Mouse (Mus musculus) layer of hippocampus, postnatal 36 days (tissue): ENCODE data around the gene Itpk1. TPM values are rescaled to one million over a fixed set of nuclear protein-coding genes. Genes with fewer than 3 reads are reported as not detected.
A peak's percentile ranks its signal among the peaks of the same experiment; 100 is the strongest.

Experiments used
- DNase-seq, 2 experiments: peaks; one replicate each; pipeline ENCODE4 v3.0.0; 2022
- total RNA-seq, 2 experiments: library from RNA; stranded (reverse); gene quantifications; 2 replicates each; pipeline ENCODE4 v1.2.3; 2021

Itpk1 gene
- total RNA-seq, 2 experiments from 2014 or later = 64.3 to 64.8 TPM

- DNase-seq = no peak
Observed at GRCm38 (mm10) chr12:102691180-102691579, 13.6 kb downstream of the Itpk1 start.

- DNase-seq = no peak
Observed at GRCm38 (mm10) chr12:102689773-102690563, 14.8 kb downstream of the Itpk1 start.

DNA sequence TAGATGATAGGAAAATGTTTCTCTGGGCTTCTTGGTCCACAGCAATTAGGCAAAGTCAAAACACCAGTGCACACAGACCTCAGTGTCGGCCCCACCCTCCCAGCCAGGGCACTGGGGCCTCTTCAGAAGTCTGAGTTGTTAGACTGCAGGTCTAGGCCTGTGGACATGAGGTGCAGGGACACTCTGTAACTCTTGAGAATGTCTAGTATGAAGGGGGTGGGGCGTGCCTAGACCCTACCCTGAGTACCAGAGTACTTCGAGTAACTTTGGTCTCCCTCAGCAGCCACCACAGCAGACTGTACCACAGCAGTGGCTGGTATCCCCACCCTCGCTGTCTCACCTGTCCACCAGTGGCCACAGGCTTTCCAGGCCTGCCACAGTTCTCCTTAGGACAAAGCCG lies 18.4 kb downstream of the Itpk1 start:
- DNase-seq = no peak

GRCm38 (mm10) chr12:102685523-102685931 lies 19.2 kb downstream of the Itpk1 start:
- no peak for DNase-seq

DNA sequence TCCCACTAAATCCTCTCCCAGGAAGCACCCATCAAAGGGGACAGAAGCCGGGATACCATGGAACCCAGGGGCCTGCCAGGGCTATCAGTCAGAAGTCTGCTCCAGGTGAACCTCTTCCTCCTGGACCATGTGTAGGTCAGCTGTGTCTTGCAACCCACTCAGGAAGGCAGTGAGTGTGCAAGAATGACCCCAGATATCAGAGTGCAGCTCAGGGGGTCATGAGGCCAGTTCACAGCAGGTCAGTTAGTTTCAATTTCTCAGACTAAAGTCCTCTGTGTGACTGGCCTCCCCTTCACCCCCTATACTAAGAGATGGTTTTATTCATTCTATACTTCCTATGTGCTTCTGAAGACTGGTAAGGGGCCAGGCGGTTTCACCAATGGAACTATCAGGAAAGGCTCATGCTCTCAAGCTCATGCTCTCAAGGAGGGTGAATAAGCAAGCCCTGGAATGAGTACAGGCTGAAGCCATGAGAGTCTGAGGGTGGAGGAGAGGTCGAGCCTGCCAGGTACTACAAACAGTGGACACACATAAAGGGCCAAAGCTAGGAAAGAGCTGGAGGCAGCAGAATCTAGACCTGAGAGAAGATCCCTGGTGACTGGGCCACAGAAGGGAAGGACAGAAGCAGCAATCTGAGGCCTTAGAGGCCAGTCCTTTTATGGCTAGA lies 19.9 kb downstream of the Itpk1 start:
- no peak for DNase-seq

DNA sequence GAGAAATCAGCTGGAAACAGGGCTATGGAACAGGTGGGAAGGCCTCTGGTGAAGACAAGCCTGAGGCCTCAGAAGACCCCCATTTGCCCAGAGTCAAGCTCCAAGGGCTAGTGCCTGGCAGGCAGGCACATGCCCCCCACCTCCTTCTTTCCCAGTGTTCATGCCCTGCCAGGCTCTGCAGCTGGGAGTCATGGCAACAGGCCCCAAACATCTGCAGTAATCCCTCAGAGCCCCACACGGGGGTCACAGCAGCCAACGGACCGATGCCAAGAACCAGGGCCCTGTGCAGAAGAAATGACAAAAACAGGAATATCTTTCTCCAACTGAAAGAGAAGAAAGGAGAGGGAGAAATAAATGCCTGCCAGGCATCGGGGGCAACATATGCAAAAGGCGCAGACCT lies 20.8 kb downstream of the Itpk1 start:
- DNase-seq = no peak

DNA sequence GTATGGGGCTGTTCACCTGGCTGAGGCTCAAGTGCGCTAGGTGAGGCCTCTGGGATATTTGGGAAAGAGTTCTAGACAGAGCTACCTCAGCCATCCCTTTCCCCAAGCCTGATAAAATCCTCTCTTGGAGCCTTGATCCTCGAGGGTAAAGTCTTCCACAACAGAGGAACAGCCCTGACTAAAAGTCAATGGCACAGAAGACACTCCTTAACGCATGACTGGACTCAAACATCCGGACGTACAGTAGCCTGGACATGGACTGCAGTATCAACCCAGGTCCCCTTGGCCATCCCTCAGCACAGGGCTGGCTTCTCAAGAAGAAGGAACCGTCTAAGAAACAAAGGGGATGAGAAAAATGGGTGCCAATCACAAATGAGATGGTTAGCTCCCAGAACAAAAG lies 21.3 kb downstream of the Itpk1 start:
- DNase-seq = no peak

DNA sequence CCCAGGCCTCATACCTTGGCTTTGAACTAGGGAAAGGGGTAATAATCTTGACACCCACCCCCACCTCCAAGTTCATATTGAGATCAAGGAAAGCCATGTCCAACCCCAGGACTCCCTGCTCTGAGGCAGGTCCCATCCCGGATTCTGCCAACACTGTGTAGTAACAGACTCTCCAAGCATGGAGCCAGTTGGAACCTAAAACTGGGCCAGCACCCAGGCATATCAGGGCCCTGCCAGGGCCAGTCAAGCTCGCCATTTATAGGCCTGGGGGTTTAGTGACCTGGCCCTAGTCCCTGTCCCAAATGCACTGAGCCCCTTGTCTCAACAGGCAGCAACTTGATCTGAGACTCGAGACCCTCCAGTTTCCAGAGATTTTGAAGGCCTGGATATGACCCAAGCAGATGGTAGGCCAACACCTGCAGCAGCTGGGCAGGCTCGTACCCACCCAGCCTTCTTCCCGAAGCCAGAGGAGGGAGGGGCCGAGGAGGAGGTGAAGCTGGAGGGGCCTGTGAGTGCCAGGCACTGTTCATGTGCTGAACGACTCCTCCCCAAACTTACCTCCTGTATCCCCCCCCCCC lies 21.9 kb downstream of the Itpk1 start:
- DNase-seq = no peak

- DNase-seq = no peak
Observed at GRCm38 (mm10) chr12:102682085-102682484, 22.6 kb downstream of the Itpk1 start.

DNA sequence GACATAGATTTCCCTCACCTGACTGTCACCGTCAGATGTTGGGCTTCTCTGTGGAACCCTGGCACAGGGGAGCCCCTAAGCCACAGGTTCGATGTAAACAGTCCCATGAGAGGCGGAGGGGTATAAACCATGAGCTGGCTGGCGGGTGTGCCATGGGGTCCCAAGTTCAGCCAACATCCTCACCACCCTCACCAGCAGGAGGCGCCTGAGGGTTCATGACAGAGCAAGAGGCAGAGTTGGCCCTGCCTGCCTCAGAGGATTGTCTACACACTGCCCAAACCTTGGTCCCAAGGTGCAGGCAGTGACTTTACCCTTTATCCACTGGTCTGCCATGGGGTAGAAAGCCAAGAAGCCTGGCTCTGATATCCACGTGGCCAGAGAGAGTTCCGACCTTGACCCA lies 23.1 kb downstream of the Itpk1 start:
- no peak for DNase-seq

DNA sequence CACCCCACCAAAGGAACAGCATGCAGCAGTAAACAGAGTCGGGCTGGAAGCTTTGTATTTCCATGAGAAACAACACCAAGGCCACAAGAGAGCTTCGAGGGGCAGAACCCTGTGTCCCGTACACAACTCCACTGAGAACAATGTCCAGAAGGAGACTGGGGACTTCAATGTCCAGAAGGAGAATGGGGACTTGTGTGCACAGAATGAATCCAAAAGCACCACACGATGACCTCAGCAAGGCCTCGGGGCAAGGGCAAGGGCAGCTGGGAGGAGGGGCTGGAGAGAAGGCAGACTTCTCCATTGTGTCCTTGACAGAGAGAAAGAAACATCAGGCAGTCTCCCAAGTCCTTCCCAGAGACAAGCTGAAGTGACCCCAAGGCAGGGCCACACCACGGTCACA lies 25.9 kb downstream of the Itpk1 start:
- DNase-seq = peak in 1 of 2 experiments; percentile 41

- DNase-seq = no peak
Observed at GRCm38 (mm10) chr12:102677089-102677488, 27.6 kb downstream of the Itpk1 start.

DNA sequence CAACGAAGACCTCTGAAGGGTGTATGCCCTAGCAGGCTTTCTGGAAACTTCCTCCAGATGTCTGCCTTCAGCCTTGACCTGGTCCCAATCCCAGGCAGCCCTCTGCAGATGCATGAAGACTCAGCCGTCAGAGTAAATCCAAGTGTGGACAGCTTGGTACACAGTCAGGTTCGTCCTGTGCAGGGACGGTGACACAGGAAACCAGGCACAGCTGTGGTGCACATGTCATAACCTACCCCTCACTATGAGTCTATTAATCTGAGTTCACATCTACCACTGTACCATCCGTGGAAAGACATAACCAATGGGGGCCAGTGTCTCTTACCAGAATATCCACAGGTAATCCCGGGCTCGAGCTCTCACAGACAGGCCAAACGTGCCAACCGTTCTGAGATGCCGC lies 30.2 kb downstream of the Itpk1 start:
- no peak for DNase-seq

GRCm38 (mm10) chr12:102674123-102674522 lies 30.6 kb downstream of the Itpk1 start:
- no peak for DNase-seq

- no peak for DNase-seq
Observed at GRCm38 (mm10) chr12:102672857-102673839, 31.6 kb downstream of the Itpk1 start.

DNA sequence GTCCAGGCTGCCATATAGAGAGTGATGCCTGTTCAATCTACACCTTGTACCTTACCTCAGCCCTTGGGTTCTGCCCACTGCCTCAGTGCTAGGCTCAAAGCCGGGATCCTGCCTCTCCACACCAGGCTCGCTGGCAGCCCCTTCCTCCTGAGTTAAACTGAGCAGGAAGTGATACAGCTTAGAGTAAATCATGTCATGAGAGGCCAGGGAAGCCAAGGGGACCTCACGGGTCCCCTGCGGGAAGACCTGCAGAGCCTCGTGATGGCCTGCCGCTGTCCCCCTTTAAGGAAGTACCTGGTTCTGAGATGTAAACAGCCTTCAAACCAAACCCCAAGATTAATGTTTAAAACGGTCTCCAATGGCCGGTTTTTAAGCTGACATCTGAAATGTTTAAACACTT lies 32.6 kb downstream of the Itpk1 start:
- no peak for DNase-seq

- no peak for DNase-seq
Observed at GRCm38 (mm10) chr12:102670848-102671247, 33.9 kb downstream of the Itpk1 start.

GRCm38 (mm10) chr12:102665465-102666202 lies 39.1 kb downstream of the Itpk1 start:
- no peak for DNase-seq

DNA sequence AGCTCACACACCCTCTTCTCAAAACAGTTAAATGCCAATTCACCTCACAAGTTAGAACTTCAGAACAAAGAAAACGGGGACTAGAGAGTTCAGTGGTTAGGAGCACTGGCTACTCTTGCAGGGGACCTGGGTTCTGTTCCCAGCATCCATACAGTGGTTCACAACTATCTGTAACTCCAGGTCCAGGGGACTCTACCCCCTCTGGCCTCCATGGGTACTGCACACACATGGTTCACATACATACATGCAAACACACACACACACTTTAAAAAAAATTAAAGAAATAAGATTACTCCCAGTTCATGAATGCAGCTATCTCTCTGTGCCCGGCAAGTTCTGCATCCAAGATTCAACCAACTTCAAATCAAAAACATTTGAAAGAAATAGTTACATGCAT lies 40.7 kb downstream of the Itpk1 start:
- DNase-seq = no peak

DNA sequence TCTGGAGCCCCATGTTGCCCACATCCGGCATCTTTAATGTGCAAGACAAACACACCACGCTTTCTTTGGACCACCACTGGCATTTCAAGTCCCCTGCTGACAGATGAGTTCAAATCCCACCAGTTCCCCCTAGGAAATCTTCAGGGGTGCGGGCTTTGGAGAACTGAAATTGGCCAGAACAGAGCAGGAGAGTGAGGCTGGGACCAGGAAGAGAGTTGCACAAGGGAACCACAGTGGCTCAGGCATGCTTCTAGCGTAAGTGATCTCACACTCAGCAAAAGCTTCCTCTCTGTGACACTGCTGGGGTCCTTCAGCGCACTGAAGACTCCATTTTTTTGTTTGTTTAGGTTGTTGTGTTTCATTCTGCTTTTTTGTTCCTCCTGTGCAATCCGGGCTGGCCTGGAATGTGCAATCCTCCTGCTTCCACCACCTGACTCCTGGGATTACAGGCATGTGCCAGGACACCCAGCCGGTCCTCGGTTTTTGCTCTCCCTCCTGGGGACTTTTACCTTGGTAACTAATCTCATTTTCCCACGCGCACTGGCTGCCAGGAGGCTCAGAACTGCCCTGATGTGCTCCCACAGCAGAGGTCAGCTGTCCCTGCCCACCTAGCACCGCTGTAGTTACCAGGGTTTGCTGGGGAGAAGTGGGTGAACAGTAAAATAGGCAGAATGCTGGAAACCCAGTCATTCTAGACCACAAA lies 41.2 kb downstream of the Itpk1 start:
- DNase-seq = no peak

DNA sequence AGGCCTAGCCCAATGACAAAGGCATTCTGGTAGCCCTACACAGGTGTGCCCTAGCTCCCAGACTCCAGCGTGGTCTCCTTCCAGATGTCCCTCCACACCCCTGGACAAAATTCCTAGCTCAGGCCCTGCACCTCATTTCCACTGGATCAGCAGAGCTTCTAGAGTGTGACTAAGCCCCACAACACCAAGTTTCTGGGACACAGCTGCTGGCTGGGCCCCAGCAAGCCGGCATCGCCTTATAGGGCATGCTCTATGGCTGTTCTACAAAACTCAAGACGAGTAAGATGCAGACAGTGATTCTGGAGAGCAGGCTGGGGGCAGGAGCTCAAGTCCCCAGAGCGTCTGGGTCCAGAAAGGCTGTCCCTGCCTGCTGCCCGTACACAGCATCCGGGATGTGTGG lies 43.0 kb downstream of the Itpk1 start:
- DNase-seq = no peak
